Mouse (Mus musculus): ENCODE measurements at regions not wholly inside any gene's neighbourhood (a gene's known extent, or its start where the extent isn't known, plus 50 kb on each side); places are given as distances from the start of the nearest gene placed in this dataset.

- TF ChIP-seq POLR2A (IDR thresholded peaks at IDR 0.05; ENCODE audit: insufficient read depth, low read depth, low read length) (no peak), CTCF (IDR thresholded peaks at IDR 0.05) (no peak), EP300 (IDR thresholded peaks at IDR 0.05; ENCODE audit: insufficient read depth, low read depth, low read length) (no peak)
- Histone ChIP-seq H3K27ac (no peak overlapping the region), H3K4me1 (ENCODE audit: control insufficient read depth, insufficient read depth, low read length) (no peaks in the 10 kb centered on the region), H3K4me3 (no peak overlapping the region), H3K79me2 (replicated peaks; ENCODE audit: control insufficient read depth, insufficient read depth, low read length) (no peaks in the 10 kb centered on the region), H3K36me3 (ENCODE audit: control insufficient read depth, insufficient read depth, low read length) (no peaks in the 10 kb centered on the region), H3K9ac (ENCODE audit: low read depth, low read length) (no peak overlapping the region), H3K27me3 (ENCODE audit: control insufficient read depth, insufficient read depth, low read length) (no peaks in the 10 kb centered on the region)
- intact Hi-C loops (cut with DNase I) = no loop called here
- no peak for DNase-seq
- 56% methylated on average over 1 of the region's 1 CpGs for WGBS
Measured at GRCm38 (mm10) chr11:32126786-32127185, 73.3 kb downstream of the Il9r start.

- Histone ChIP-seq H3K4me3 (no peak overlapping the region), H3K27ac (no peak overlapping the region), H3K9ac (ENCODE audit: low read depth, low read length) (no peak overlapping the region), H3K27me3 (ENCODE audit: control insufficient read depth, insufficient read depth, low read length) (no peaks in the 10 kb centered on the region), H3K4me1 (ENCODE audit: control insufficient read depth, insufficient read depth, low read length) (no peaks in the 10 kb centered on the region), H3K36me3 (ENCODE audit: control insufficient read depth, insufficient read depth, low read length) (no peaks in the 10 kb centered on the region), H3K79me2 (replicated peaks; ENCODE audit: control insufficient read depth, insufficient read depth, low read length) (no peaks in the 10 kb centered on the region)
- WGBS = 67% methylated on average over 5 of the region's 5 CpGs
- intact Hi-C loops (cut with DNase I) = no loop called here
- DNase-seq = no peak
- TF ChIP-seq CTCF (IDR thresholded peaks at IDR 0.05) (no peak), EP300 (IDR thresholded peaks at IDR 0.05; ENCODE audit: insufficient read depth, low read depth, low read length) (no peak), POLR2A (IDR thresholded peaks at IDR 0.05; ENCODE audit: insufficient read depth, low read depth, low read length) (no peak)
Measured at GRCm38 (mm10) chr11:32126311-32126698, 73.8 kb downstream of the Il9r start.

GRCm38 (mm10) chr11:32125586-32126310 lies 74.3 kb downstream of the Il9r start:
- 41% methylated on average over 11 of the region's 11 CpGs for WGBS
- DNase-seq = no peak
- intact Hi-C loops (cut with DNase I) = no loop called here

GRCm38 (mm10) chr11:32120596-32120995 lies 79.5 kb downstream of the Il9r start:
- Histone ChIP-seq H3K79me2 (replicated peaks; ENCODE audit: control insufficient read depth, insufficient read depth, low read length) (no peaks in the 10 kb centered on the region), H3K27me3 (ENCODE audit: control insufficient read depth, insufficient read depth, low read length) (no peaks in the 10 kb centered on the region), H3K9ac (ENCODE audit: low read depth, low read length) (no peak overlapping the region), H3K36me3 (ENCODE audit: control insufficient read depth, insufficient read depth, low read length) (no peaks in the 10 kb centered on the region), H3K4me3 (no peak overlapping the region), H3K27ac (no peak overlapping the region), H3K4me1 (ENCODE audit: control insufficient read depth, insufficient read depth, low read length) (no peaks in the 10 kb centered on the region)
- no peak for TF ChIP-seq CTCF (IDR thresholded peaks at IDR 0.05)
- TF ChIP-seq POLR2A (IDR thresholded peaks at IDR 0.05; ENCODE audit: insufficient read depth, low read depth, low read length) = no peak
- TF ChIP-seq EP300 (IDR thresholded peaks at IDR 0.05; ENCODE audit: insufficient read depth, low read depth, low read length) = no peak
- DNase-seq = no peak
- 74% methylated on average over 3 of the region's 3 CpGs for WGBS
- intact Hi-C loops (cut with DNase I) = no loop called here

More at GRCm38 (mm10) chr11:32125586-32126310, 74.3 kb downstream of the Il9r start:
- Histone ChIP-seq H3K4me1 (ENCODE audit: control insufficient read depth, insufficient read depth, low read length) (no peaks in the 10 kb centered on the region), H3K9ac (ENCODE audit: low read depth, low read length) (no peak overlapping the region), H3K27ac (no peak overlapping the region), H3K36me3 (ENCODE audit: control insufficient read depth, insufficient read depth, low read length) (no peaks in the 10 kb centered on the region), H3K4me3 (no peak overlapping the region), H3K79me2 (replicated peaks; ENCODE audit: control insufficient read depth, insufficient read depth, low read length) (no peaks in the 10 kb centered on the region), H3K27me3 (ENCODE audit: control insufficient read depth, insufficient read depth, low read length) (no peaks in the 10 kb centered on the region)
- TF ChIP-seq CTCF (IDR thresholded peaks at IDR 0.05) (no peak), EP300 (IDR thresholded peaks at IDR 0.05; ENCODE audit: insufficient read depth, low read depth, low read length) (no peak), POLR2A (IDR thresholded peaks at IDR 0.05; ENCODE audit: insufficient read depth, low read depth, low read length) (no peak)

- H3K4me3 ChIP-seq = no peak overlapping the region
- intact Hi-C loops (cut with DNase I) = no loop called here
- no peak for DNase-seq
- H3K9ac ChIP-seq (ENCODE audit: low read depth, low read length) = no peak overlapping the region
- H3K36me3 ChIP-seq (ENCODE audit: control insufficient read depth, insufficient read depth, low read length) = no peaks in the 10 kb centered on the region
- WGBS = 44% methylated on average over 14 of the region's 14 CpGs
- H3K27ac ChIP-seq = no peak overlapping the region
- no peaks in the 10 kb centered on the region for H3K4me1 ChIP-seq (ENCODE audit: control insufficient read depth, insufficient read depth, low read length)
- H3K27me3 ChIP-seq (ENCODE audit: control insufficient read depth, insufficient read depth, low read length) = no peaks in the 10 kb centered on the region
- H3K79me2 ChIP-seq (replicated peaks; ENCODE audit: control insufficient read depth, insufficient read depth, low read length) = no peaks in the 10 kb centered on the region
- TF ChIP-seq EP300 (IDR thresholded peaks at IDR 0.05; ENCODE audit: insufficient read depth, low read depth, low read length) = no peak
- no peak for TF ChIP-seq CTCF (IDR thresholded peaks at IDR 0.05)
Measured at GRCm38 (mm10) chr11:32118844-32119629, 81.0 kb downstream of the Il9r start.

GRCm38 (mm10) chr11:32117930-32118329 lies 82.1 kb downstream of the Il9r start:
- DNase-seq = no peak

More at GRCm38 (mm10) chr11:32117930-32118329, 82.1 kb downstream of the Il9r start:
- Histone ChIP-seq H3K4me1 (ENCODE audit: control insufficient read depth, insufficient read depth, low read length) (no peaks in the 10 kb centered on the region), H3K4me3 (no peak overlapping the region), H3K9ac (ENCODE audit: low read depth, low read length) (no peak overlapping the region), H3K27ac (no peak overlapping the region), H3K27me3 (ENCODE audit: control insufficient read depth, insufficient read depth, low read length) (no peaks in the 10 kb centered on the region), H3K36me3 (ENCODE audit: control insufficient read depth, insufficient read depth, low read length) (no peaks in the 10 kb centered on the region), H3K79me2 (replicated peaks; ENCODE audit: control insufficient read depth, insufficient read depth, low read length) (no peaks in the 10 kb centered on the region)
- 64% methylated on average over 2 of the region's 2 CpGs for WGBS
- intact Hi-C loops (cut with DNase I) = no loop called here
- TF ChIP-seq POLR2A (IDR thresholded peaks at IDR 0.05; ENCODE audit: insufficient read depth, low read depth, low read length) = no peak
